Mouse (Mus musculus): ENCODE measurements at regions not wholly inside any gene's neighbourhood (a gene's known extent, or its start where the extent isn't known, plus 50 kb on each side); places are given as distances from the start of the nearest gene placed in this dataset.

DNA sequence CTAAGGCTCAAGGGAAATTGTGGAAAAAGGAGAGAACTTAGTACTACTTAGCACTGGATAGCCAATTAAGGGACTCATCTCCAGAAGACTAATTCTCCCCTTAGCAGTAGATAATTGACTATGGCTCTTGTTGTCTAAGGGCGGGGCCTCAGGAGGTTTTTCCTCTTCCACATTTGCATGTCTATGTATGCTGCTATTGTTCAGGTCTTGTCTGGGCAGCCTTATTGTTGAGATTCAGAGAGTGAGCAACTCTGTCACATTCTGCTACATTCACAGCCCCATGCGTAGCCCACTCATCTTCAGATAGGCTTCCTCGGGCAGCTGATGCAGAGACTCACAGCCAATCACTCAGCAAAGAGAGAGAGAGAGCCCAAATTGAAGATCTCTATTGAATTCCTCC is 339.9 kb downstream of the Gpam start:
- DNase-seq (ENCODE audit: low spot score in 2 of 2) = no peak

DNA sequence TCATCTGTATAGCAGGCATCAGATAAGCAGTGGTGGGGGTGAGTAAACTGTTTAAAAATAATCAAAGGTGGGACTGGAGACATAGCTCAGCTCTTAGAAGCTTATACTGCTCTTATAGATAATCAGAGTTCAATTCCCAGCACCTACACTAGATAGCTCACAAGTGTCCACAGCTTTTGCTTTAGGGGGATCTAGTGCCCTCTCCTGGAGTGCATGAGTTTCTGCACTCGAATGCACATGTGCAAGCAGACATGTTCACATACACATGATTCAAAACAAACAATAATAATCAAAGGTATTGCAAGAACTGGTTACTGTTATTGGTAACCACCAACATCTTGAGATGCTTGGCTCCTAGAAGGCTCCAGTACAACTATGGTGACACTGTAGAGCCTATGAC is 343.3 kb downstream of the Gpam start:
- no peak for DNase-seq (ENCODE audit: low spot score in 2 of 2)

DNA sequence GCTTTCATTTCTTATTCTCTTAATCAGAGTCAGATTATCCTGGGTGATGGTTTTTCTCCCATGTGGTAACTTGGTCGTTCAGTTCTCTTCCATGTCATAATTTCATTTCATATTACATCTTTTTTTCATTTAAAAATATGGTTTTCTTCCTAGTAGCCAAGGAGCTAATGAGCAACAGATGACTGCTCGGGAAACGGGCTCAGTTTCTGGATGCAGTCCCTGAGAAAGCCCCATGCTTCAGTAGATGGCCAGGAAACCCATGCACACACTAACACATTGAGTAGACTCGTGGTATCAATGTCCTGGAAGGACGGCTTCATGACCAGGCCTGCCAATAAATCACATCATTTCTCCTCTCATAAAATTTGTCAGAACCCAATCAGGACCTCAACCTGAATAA is 369.3 kb downstream of the Gpam start:
- DNase-seq (ENCODE audit: low spot score in 2 of 2) = no peak

DNA sequence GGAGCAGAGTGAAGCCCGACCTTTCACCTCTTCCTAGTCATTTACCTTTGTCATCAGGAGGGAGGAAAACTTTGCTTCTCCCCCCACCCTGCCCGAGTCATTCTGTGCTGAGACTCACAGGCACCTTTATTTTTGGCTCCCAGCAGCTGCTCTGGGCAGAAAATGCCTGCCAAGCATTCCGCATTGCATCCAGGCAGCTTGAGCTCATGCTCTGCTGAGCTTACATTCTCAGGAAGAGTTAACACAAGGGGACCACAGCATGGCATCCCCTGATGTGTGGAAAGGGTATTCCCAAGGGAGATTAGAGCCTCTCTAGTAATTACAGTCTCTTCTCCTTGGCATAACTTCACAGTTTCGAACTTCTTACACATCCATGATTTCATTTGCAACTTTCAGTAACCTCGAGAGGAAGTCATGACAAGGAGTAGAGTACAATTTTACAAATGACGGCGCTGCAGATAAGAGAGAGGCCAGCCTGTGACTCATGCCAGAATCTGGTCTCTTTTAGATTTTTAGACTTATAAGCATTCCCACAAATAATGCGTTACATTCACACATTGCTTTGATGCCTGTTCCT is 370.3 kb downstream of the Gpam start:
- DNase-seq (ENCODE audit: low spot score in 2 of 2) = peak; percentile 77 to 87

DNA sequence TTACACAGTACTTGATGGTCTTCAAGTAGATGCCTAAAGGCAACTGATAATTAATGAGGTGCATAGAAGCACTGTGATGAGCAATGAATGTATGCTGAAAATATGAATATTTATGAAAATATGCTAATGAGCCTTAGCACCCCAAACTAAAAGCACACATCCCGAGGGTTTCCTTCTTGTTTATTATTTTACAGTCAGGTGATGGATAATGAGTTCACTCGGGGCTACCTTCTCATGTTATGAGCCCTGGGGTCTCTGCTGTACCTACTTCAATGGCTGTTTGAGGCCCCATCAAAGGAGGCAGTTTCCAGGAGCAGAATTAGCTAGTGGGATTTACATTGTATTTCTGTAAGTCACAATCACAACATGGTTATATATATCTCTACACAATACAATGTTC is 371.6 kb downstream of the Gpam start:
- DNase-seq (ENCODE audit: low spot score in 2 of 2) = no peak

DNA sequence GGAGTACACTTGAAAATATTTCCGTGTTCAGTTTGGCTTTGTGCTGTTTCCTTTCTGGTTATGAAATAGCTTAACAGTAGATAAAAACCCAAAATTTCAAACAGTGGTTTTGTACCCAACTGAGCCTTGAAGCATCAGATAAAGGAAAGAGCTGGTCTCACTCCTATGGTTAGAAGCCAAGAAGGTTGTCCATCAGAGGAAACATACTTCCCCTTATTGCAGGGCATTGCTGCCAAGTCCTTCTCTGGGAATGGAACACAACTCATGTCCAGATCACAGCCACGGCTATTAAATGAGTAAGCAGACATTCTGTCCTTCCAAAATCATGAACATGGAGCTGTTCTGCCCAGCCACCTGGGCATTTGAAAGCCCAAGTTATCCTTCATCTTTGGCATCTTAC is 393.1 kb downstream of the Gpam start:
- DNase-seq (ENCODE audit: low spot score in 2 of 2) = no peak

DNA sequence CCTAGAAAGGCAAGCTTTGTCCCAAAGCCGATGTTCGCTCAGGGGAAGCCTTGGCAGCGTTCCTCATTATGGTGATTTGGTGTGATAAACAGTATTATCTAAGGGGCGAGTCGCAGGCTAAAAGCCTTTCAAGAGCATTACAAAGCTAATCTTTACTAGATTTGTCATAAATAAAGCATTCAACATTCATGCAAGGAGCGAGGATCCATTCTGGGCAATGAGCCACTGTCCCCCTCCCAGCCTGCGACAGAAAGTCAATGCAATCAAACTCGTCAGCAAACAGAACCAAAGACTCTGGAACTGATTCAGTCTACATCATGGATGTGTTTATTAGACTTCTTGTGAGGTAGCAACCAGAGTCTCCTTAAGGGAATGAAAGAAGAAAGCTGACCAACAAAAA is 395.3 kb downstream of the Gpam start:
- peak in 1 of 2 experiments; percentile 28 for DNase-seq (ENCODE audit: low spot score in 2 of 2)

DNA sequence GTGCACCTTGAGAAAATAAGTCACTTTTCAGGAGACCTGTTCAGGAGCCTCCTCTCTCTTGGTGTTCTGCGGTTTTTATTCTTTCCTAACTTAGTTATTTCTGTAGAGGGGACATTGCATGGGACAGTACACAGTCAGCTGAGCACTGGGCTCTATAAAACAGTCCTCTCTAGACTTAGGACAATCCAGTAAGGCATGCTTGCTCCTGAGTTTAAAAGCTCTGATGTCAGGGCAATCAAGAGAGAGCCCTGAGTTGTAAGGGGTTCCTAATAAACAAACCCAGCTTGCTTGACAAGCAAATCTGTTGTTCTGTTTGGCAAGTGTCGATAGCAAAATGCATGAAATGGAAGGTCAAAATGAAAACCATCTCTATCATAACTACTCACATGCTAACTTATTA is 395.7 kb downstream of the Gpam start:
- no peak for DNase-seq (ENCODE audit: low spot score in 2 of 2)

DNA sequence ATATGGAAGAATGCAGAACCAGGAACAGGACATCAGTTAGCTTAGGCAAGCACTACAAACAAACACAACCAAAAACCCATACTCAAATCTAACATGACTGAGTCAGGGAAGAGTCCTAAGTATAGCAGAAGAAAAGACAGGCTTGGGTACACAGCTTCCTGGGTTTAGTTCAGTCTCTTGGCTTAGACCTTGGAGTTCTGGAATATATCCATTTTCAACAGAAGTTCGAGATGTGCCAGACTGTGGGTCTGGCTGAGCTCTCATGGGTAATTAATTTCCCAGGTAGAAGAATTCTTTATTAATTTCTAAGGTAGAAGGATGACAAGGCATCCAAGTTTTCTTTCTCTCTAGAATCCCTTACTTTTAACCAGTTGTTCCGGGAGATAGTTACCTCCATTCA is 396.2 kb downstream of the Gpam start:
- DNase-seq (ENCODE audit: low spot score in 2 of 2) = no peak

DNA sequence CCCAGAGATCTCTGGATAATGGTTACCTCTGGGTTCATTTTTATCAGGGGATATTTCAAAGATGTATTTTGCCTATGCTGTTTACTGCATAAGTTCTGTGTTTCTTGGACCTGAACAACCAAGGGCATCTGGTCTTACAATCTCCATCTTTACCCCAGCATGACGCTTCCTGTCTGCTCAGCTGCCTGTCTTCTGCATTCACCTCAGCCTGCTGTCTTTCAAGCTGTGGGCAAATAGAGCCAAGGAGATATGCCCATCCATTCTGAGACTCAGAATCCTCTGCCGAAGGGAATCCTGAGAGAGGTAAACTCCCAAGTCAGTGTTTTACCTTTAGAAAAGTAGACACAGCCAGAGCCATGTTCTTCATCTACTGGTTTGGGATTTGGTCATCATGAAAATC is 396.7 kb downstream of the Gpam start:
- no peak for DNase-seq (ENCODE audit: low spot score in 2 of 2)

DNA sequence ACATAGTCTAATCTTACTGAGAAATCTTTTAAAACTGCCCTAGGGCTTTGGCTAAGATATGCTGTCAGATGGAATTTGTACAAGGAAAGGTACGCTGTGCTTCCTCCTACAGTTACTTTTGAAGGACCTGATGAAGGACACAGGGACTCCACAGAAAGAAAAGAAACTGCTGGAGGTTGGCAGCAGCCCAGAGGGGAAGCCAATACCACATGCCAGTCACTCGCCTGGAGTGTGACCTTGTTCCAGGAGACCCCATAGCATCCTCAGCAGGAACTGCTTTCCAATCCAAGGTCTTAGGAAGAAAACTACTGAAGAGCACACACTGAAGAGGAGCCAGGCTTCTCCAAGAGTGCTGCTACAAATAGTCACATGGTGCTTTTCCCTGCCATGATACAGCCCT is 404.9 kb downstream of the Gpam start:
- DNase-seq (ENCODE audit: low spot score in 2 of 2) = no peak

DNA sequence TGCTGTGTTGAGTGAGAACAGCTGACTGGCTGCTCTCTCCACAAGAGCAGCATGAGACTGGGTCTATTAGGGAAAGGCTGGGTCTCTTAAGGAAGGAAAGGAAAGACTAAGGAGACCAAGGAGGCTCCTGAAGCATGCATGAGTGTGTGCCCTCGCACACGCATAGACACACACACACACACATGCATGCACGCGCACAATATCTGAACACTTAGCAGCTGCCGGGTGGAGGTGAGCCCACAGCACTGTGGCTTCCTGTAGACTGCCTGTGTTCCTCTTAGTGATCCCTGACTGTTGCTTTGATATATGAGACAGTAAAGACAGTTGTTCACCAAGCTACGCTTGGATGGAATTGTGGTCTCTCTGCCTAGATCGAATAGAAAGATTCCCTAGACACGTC is 429.6 kb downstream of the Gpam start:
- DNase-seq (ENCODE audit: low spot score in 2 of 2) = no peak

DNA sequence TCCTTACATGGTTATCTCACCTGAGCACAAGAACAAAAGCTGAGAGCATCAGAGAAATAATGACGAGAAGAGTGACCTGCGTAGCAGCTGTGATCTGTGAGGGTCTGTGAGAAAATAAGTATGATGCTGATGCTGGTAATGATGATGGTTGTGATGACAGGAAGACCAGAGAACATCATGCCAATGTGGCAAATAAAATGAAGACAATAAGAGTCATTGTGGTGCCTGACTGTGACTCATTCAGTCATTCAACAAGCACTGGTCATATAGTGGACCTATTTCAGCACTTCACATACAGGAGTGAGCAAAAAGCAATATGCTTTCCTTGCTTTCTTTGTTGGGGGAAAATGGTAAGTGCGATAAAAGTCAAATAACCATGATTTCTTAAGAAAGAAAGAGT is 433.3 kb downstream of the Gpam start:
- DNase-seq (ENCODE audit: low spot score in 2 of 2) = no peak

DNA sequence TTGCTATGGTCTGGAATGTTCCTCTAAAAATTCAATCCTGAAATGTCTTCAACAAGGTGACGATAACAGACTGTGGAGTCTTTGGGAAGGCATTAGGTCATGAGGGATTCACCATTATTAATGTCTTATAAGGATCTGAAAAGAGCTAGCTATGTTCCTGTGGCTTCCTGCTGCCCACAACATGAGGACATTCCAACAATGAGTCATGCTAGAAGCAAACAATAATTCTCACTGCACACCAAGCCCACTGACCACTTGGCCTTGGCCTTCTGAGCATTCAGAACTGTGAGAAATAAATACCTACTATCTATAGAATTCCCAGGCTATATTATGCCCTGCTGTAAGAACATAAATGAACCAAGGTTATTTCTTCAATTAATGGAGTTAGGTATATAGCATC is 433.9 kb downstream of the Gpam start:
- DNase-seq (ENCODE audit: low spot score in 2 of 2) = no peak

DNA sequence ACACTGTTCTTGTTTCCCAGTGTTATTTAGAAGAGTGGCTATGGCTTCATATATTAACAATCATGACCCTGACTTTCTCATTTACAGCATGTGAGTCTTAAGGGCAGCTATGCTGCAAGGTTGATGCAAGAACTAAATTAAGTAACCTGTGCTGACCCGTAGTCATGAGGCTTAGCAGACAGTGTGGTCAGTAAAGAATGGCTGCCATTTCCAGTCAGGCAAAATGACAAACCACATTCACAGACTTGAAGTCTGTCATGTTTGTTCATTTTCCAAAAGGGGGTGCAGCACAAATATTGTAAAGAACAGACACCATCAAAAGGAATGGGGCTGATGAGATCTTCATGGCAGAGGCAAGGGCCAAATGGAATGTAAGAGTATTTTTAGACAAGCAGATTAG is 435.2 kb downstream of the Gpam start:
- no peak for DNase-seq (ENCODE audit: low spot score in 2 of 2)

DNA sequence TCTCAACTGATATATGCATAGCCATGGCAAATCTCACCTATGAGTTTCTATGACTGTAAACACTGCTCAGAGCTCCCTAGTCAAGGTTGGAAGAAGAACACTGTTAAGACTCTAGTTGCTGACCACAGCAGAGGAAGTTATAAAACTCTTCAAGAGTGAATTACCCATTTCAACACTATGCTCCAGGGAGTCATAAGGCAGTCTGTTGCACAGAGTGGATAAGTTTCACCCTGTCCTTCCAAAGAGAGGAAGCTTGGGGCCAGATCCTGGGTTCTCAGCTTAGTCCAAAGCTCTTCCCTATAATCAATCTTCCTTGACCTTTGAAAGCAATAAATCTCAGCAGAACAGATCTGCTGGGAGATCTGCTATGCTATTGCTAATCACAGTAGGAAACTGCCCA is 438.4 kb downstream of the Gpam start:
- no peak for DNase-seq (ENCODE audit: low spot score in 2 of 2)

DNA sequence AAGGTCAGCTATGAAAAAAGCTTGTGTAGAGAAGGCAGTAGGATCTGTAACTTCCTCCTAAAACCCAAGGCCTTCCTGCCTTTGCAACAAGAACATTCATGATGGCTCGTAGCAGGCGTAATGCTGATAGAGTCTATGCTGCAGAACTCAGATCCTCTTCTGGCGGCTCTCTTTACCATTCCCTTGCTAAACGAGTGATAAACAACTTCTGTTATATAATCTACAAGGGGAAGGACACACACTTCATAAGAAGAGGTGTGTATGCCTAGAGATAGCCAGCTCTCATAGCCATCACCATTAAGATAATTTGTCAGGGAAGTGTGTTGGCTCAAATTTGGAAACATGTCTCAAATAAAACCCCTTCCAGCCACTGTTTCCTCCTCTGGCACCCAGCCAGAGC is 441.9 kb downstream of the Gpam start:
- DNase-seq (ENCODE audit: low spot score in 2 of 2) = no peak
